Mouse (Mus musculus) kidney, adult 11 months (tissue): ENCODE measurements around the gene Olfr1532-ps1.
"Not testable (repeated sequence)": the region's sequence is repeated elsewhere in the genome, so short reads cannot be mapped to it uniquely, and the experiment has no call there.

Source experiments
- DNase-seq: peaks from one replicate; pipeline ENCODE4 v3.0.0; 2022

The Olfr1532-ps1 gene

GRCm38 (mm10) chr7:106907676-106908075 is at the start of gene Olfr1532-ps1:
TSS of gene Olfr1532-ps1 (plus strand) at chr7:106908001.
- no peak for DNase-seq

GRCm38 (mm10) chr7:106862885-106863284 is 44.9 kb upstream of the Olfr1532-ps1 start, which contains the start of gene Olfr704:
TSS of gene Olfr704 (plus strand) at chr7:106863185.
- no peak for DNase-seq

GRCm38 (mm10) chr7:106876791-106877190 is 31.0 kb upstream of the Olfr1532-ps1 start, which contains the start of gene Olfr705:
TSS of gene Olfr705 (minus strand) at chr7:106876891.
- DNase-seq, result no peak

- no peak for DNase-seq
Observed at GRCm38 (mm10) chr7:106888062-106888461, 19.7 kb upstream of the Olfr1532-ps1 start, which contains the start of gene Olfr706. TSS of gene Olfr706 (minus strand) at chr7:106888162.

- DNase-seq, result not testable (repeated sequence)
Observed at GRCm38 (mm10) chr7:106901141-106901540, 6.7 kb upstream of the Olfr1532-ps1 start, which contains the start of gene Olfr707. TSS of gene Olfr707 (minus strand) at chr7:106901241.

- not testable (repeated sequence) for DNase-seq
Observed at GRCm38 (mm10) chr7:106920961-106921360, 13.2 kb downstream of the Olfr1532-ps1 start.

- no peak for DNase-seq
Observed at GRCm38 (mm10) chr7:106932119-106932518, 24.3 kb downstream of the Olfr1532-ps1 start, which contains the start of gene Olfr709-ps1. TSS of gene Olfr709-ps1 (minus strand) at chr7:106932219.

- no peak for DNase-seq
Observed at GRCm38 (mm10) chr7:106948212-106948611, 40.4 kb downstream of the Olfr1532-ps1 start, which contains the start of gene Olfr710. TSS of gene Olfr710 (minus strand) at chr7:106948312.

GRCm38 (mm10) chr7:106963837-106964236 is 56.0 kb downstream of the Olfr1532-ps1 start, which contains the start of gene Olfr6:
TSS of gene Olfr6 (minus strand) at chr7:106963937.
- DNase-seq, result no peak
